Mouse (Mus musculus) hindbrain, embryonic 10.5 days (tissue): ENCODE measurements at regions not wholly inside any gene's neighbourhood (a gene's known extent, or its start where the extent isn't known, plus 50 kb on each side); places are given as distances from the start of the nearest gene placed in this dataset.
A peak's percentile ranks its signal among the peaks of the same experiment; 100 is the strongest.

Experiments used
- DNase-seq: peaks from one replicate; pipeline ENCODE4 v3.0.0-alpha.2; 2017; ENCODE audit warnings: low spot score
- H3K27ac ChIP-seq: fragments of 300-500 bp; sonication (generic); 2 replicates; pipeline ENCODE4 v1.5.1; 2016; ENCODE audit warnings: mild to moderate bottlenecking, moderate library complexity
- H3K27me3 ChIP-seq: fragments of 300-500 bp; sonication (generic); 2 replicates; pipeline ENCODE4 v1.6.1; 2016; ENCODE audit warnings: mild to moderate bottlenecking; ENCODE audit not compliant: poor library complexity, insufficient read depth, severe bottlenecking
- H3K36me3 ChIP-seq: fragments of 300-500 bp; sonication (generic); 2 replicates; pipeline ENCODE4 v1.6.1; 2016; ENCODE audit warnings: mild to moderate bottlenecking, moderate library complexity
- H3K4me1 ChIP-seq: fragments of 300-500 bp; sonication (generic); replicated peaks from 2 replicates; pipeline ENCODE4 v1.6.1; 2016; ENCODE audit warnings: mild to moderate bottlenecking
- H3K4me3 ChIP-seq: fragments of 300-500 bp; sonication (generic); 2 replicates; pipeline ENCODE4 v1.5.1; 2016; ENCODE audit warnings: mild to moderate bottlenecking, moderate library complexity
- H3K9me3 ChIP-seq: fragments of 300-500 bp; sonication (generic); 2 replicates; pipeline ENCODE4 v1.6.1; 2016; ENCODE audit warnings: mild to moderate bottlenecking, moderate library complexity
- WGBS: fragments of 180-500 bp; shearing (Covaris S2); methylation state at CpG from one replicate; pipeline ENCODE4 v1.1.7; 2016; 5-methylcytosine and 5-hydroxymethylcytosine counted together

DNA sequence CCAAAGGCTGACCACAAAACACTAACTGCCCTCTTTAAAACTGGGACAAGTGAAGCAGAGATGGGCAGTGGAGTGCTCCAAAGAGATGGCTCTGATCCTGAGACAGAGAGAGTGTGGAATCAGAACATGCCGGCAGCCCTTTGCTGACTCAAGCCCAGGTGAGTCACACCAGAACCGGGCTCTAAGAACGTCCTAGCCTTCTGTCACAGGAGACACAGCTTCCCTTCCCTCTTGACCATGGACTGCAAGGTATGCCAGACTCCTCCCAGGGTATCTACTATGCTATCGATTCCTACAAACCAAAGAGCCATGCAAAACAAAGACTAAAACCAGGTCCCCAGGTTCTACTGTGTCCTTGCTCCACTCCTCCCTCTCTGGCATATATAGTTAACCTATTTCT is 98.0 kb downstream of the Dhx15 start:
- no peak for DNase-seq
- Histone ChIP-seq H3K9me3 (no peaks in the 10 kb centered on the region), H3K4me1 (no peaks in the 10 kb centered on the region), H3K4me3 (no peak overlapping the region), H3K27ac (no peak overlapping the region), H3K36me3 (no peaks in the 10 kb centered on the region), H3K27me3 (no peaks in the 10 kb centered on the region)
- 91% methylated on average over 4 of the region's 4 CpGs for WGBS

DNA sequence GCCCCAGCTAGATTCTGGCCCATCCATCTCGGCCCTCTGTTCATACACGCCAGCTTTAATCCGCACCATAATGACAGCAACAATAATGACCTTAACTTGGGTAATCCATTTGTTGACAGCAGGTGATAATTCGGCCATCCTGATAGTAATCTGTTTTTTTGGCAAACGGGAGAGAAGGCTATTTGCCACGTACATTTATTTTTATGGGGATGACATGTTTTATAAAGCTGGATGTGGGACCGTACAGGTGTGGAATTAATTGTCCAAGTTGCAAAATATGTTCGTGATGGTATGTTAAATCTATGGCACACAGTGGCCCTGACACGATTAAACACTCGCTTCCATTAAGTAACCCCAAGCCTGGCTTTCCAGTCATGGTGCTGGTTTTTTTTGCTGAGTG is 102.2 kb downstream of the Dhx15 start:
- H3K4me1 ChIP-seq: no peaks in the 10 kb centered on the region

DNA sequence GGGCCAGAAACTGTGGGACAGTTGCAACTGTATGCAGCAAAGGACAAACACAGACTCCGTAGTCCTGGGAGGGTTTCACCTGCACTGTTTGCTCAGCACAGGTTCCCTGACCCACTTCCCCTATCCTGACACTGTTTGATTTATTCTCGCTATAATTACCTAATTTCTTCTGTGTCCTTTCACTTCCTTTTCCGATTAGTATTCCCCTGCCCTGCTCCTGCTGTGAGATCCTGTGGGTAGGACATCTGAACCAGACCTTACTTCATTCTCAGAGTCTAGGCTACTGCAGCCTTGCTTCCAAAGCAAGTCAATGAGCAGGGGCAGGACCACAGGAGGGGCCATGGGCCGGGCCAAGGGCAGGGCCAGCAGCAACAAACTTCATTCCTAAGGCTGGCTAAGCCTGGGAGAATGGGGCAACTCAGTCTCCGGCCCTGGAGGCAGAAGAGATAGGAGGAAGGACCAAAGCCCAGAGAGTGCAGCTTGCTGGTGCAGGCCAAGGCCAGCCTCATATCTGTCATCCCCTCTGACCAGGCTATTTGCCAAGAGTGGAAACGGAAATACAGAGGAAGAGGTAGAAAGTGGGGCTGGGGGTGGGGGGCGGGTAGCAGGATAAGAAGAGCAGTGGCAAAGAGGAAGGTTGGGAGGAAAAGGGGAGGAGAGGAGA is 103.4 kb downstream of the Dhx15 start:
- 55% methylated on average over 7 of the region's 7 CpGs for WGBS
- H3K27me3 ChIP-seq: no peaks in the 10 kb centered on the region
- no peak overlapping the region for H3K27ac ChIP-seq
- no peak overlapping the region for H3K4me3 ChIP-seq
- H3K9me3 ChIP-seq: no peaks in the 10 kb centered on the region
- no peaks in the 10 kb centered on the region for H3K36me3 ChIP-seq
- no peak for DNase-seq
- no peaks in the 10 kb centered on the region for H3K4me1 ChIP-seq

More for the DNA sequence above, 102.2 kb downstream of the Dhx15 start:
- 88% methylated on average over 10 of the region's 10 CpGs for WGBS
- Histone ChIP-seq H3K4me3 (no peak overlapping the region), H3K27me3 (no peaks in the 10 kb centered on the region), H3K27ac (no peak overlapping the region), H3K36me3 (no peaks in the 10 kb centered on the region), H3K9me3 (no peaks in the 10 kb centered on the region)
- no peak for DNase-seq

DNA sequence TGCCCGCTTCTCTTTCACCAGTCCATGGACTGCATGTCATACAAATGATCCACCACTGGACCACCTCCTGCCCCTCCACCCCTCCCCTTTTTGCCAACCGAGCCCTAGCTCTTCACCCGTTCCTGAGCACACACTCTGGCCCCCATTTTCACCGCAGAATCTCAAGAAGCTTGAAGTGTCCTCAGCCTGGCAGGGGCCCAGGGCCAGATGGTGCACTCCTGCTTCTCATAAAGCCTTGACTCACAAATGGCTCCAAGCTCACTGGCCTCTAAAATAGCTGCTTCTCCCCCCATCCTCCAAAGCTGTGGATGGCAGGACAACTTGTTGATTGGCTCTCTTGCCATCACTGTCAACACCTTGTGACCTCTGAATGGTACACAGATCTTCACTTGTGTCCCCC is 110.0 kb downstream of the Dhx15 start:
- Histone ChIP-seq H3K27me3 (no peaks in the 10 kb centered on the region), H3K4me3 (no peak overlapping the region), H3K27ac (no peak overlapping the region), H3K9me3 (no peaks in the 10 kb centered on the region), H3K4me1 (no peaks in the 10 kb centered on the region), H3K36me3 (no peaks in the 10 kb centered on the region)
- WGBS: 83% methylated on average over 4 of the region's 4 CpGs
- DNase-seq: no peak

DNA sequence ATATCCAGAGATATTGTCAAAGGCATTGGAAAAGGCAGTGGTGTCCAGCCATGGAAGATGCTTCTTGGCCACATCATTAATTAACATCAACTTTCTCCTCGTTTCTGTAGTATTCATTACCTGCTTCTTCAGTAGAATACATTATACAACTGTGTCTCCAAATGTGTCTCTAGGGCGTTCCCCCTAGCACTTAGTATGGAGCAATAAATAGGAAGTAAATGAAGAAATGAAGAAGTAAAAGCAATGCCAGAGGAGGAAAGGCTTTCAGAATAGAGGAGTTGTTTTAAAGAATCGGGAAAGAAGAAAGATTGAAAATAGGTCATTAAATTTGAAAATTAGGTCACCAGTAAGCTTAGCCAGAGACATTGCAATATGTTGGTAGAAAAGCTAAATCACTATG is 112.6 kb downstream of the Dhx15 start:
- Histone ChIP-seq H3K9me3 (no peaks in the 10 kb centered on the region), H3K4me1 (no peaks in the 10 kb centered on the region), H3K27me3 (no peaks in the 10 kb centered on the region), H3K36me3 (no peaks in the 10 kb centered on the region), H3K4me3 (no peak overlapping the region), H3K27ac (no peak overlapping the region)
- 91% methylated on average over 3 of the region's 3 CpGs for WGBS
- DNase-seq: no peak

DNA sequence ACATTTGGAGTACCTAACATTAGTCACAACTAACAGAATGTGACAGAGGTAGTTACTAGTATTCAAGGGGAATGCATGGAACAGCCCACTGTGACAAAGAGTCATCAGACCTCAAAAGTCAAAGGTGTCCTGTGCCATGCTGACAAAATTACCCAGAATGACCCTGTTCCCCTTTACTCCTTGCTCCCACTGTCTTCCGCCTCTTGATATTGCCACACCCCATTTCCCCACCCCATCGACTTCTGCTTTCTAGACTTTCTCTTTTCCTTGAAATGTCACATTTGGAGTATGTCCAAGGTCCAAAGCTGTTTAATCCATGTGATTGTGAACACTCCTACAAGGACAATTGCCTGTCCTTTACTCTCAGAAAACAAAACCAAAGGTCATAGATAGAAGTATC is 115.2 kb downstream of the Dhx15 start:
- 90% methylated on average over 2 of the region's 2 CpGs for WGBS
- Histone ChIP-seq H3K27me3 (no peaks in the 10 kb centered on the region), H3K9me3 (no peaks in the 10 kb centered on the region), H3K4me1 (no peaks in the 10 kb centered on the region), H3K4me3 (no peak overlapping the region), H3K36me3 (no peaks in the 10 kb centered on the region), H3K27ac (no peak overlapping the region)
- DNase-seq: no peak

DNA sequence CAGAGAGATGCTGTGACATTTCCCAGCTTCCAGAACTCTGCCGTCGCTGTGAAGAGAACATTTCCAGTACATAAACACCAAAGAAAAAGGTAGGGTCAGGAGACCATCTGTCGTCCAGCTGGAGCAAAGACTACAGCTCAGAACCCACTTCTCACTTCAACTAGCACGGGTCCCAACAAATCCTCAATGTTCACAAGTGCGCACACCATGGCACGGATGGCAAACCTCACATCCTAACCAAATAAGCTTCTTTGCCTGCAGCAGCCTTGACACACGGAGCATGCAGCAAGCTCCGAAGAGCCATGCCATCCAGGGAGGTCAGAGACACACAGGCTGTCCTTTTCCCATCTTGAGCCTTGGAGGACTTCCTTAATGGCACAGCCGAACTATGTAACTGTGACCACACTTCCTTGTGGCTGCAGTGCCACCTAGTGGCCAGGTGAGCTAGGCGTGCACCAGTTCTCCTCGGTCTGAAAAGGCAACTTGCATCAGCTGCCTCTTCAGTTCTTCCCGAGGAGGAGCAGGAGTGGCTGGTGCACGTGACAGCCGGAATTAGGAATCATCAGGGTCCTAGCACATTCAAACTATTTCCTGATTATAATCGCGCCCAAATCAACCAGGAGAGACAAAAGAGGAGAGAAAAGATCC is 125.4 kb downstream of the Dhx15 start:
- no peaks in the 10 kb centered on the region for H3K36me3 ChIP-seq
- H3K4me3 ChIP-seq: no peak overlapping the region
- peak; percentile 85 for DNase-seq
- WGBS: 38% methylated on average over 16 of the region's 16 CpGs
- no peaks in the 10 kb centered on the region for H3K9me3 ChIP-seq
- no peaks in the 10 kb centered on the region for H3K4me1 ChIP-seq
- no peaks in the 10 kb centered on the region for H3K27me3 ChIP-seq
- H3K27ac ChIP-seq: no peak overlapping the region

DNA sequence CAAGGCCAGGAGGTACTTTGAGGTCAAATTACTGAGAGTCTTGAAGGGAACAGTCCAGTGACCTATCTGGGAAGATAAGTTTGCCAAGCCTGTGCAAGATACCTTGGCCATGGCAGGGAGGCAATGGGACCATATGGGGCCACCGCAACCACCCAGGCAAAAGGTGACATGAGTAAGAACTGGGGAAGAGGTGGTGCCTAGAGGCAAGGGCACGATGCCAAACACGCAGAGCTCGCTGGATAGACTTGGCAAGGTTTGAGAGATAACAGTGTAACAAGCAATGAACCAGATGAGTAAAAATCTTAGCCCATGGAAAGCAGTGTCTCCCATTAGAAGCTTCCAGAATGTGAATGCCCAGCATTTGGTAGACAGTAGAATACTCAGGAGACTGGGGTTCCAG is 128.1 kb downstream of the Dhx15 start:
- no peaks in the 10 kb centered on the region for H3K27me3 ChIP-seq
- no peak for DNase-seq
- no peaks in the 10 kb centered on the region for H3K36me3 ChIP-seq
- no peak overlapping the region for H3K4me3 ChIP-seq
- 94% methylated on average over 4 of the region's 4 CpGs for WGBS
- no peak overlapping the region for H3K27ac ChIP-seq
- no peaks in the 10 kb centered on the region for H3K4me1 ChIP-seq
- H3K9me3 ChIP-seq: no peaks in the 10 kb centered on the region

DNA sequence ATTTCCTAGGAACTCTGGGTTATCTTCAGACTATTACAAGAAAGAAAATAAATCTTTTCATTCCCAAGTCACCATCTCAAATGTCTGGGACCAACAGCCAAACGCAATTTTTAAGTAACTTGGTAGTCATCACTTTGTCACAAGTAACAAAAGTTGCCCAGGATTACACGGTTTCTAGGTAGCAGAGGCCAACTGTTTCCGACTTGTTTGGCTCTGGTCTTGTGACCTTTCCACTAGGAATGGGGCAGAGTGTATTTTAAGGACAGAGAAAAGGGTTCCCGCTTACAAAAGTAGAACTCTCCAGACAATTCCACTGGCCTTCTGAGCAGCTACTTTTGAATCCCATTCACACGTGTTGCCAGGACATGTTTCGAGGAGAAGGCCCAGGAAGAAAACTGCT is 129.1 kb downstream of the Dhx15 start:
- Histone ChIP-seq H3K36me3 (no peaks in the 10 kb centered on the region), H3K27ac (no peak overlapping the region), H3K4me3 (no peak overlapping the region), H3K27me3 (no peaks in the 10 kb centered on the region), H3K4me1 (no peaks in the 10 kb centered on the region), H3K9me3 (no peaks in the 10 kb centered on the region)
- no peak for DNase-seq
- WGBS: 78% methylated on average over 6 of the region's 6 CpGs

DNA sequence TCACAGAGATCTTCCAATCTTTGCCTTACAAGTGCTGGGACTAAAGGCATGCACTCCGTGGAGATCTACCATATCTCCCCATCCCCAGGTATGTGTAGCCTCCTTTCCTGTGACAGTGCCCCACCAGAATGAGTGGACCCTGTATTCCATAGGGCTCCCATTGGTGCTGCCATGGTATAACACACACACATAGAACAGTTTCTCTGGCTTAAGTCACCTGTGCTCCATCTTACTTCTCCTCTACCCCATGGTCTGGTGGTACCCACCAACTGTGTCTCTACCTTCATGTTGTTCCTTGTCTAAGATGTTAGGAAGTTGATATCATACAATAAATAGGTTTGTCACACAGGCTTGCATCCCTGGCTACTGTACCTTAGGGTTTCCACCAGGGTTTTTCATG is 133.1 kb downstream of the Dhx15 start:
- no peaks in the 10 kb centered on the region for H3K9me3 ChIP-seq
- H3K36me3 ChIP-seq: no peaks in the 10 kb centered on the region
- no peak for DNase-seq
- no peaks in the 10 kb centered on the region for H3K4me1 ChIP-seq
- no peak overlapping the region for H3K27ac ChIP-seq
- WGBS: 94% methylated on average over 1 of the region's 1 CpGs
- no peak overlapping the region for H3K4me3 ChIP-seq
- H3K27me3 ChIP-seq: no peaks in the 10 kb centered on the region

DNA sequence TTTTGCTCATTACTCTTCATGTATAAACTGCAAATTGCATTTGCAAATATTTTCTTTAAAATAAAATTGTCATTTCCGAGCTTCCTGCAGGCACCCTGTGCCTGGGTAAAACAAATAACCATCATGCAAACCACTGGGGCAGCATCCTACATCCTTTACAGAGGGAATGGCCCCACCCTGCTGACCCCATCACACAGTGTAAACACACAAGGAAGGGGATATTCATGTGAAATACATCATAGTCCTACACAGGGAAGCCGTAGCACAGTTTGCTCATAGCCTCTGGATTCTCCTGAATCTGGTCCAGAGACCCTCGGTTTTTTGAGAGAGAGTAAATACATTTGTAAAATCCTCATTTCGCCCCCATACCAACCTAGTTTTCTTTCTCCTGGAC is 138.2 kb downstream of the Dhx15 start:
- DNase-seq: no peak
- 80% methylated on average over 4 of the region's 4 CpGs for WGBS
- no peaks in the 10 kb centered on the region for H3K9me3 ChIP-seq
- H3K4me1 ChIP-seq: no peaks in the 10 kb centered on the region
- no peak overlapping the region for H3K27ac ChIP-seq
- H3K4me3 ChIP-seq: no peak overlapping the region
- no peaks in the 10 kb centered on the region for H3K27me3 ChIP-seq
- H3K36me3 ChIP-seq: no peaks in the 10 kb centered on the region

DNA sequence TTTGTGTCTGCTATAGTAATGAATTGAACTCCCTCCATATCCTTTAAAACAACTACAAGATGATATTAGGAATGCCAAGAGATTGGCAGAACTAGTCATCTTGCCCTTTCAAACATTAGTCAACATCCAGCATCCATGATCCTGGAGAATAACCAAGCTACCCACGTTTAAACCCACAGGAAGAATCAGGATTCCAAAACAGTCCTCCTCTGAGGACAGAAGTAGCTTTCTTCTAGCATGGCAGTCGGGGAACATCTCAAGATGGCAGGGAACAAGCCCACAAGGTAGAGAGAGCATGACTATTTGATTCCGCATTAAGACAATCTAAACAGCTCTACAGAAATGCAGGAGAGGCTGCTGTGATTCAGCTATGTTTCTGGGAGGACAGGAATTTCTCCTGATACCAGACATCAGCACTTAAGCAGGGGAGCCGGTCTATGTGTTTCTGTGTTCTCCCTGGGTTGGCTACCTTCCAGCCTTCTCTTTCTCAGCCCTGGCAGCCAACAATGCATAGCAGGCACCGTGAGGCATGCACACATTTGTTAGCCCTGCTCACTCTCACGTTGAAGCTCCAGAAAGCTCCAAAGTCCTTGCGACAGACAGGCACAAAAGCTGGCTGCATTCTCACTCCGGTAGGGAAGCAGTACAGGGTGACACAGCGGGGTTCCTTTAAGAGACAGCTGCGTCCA is 138.8 kb downstream of the Dhx15 start:
- WGBS: 64% methylated on average over 10 of the region's 10 CpGs
- DNase-seq: no peak
- Histone ChIP-seq H3K36me3 (no peaks in the 10 kb centered on the region), H3K27ac (no peak overlapping the region), H3K4me3 (no peak overlapping the region), H3K4me1 (no peaks in the 10 kb centered on the region), H3K27me3 (no peaks in the 10 kb centered on the region), H3K9me3 (no peaks in the 10 kb centered on the region)

DNA sequence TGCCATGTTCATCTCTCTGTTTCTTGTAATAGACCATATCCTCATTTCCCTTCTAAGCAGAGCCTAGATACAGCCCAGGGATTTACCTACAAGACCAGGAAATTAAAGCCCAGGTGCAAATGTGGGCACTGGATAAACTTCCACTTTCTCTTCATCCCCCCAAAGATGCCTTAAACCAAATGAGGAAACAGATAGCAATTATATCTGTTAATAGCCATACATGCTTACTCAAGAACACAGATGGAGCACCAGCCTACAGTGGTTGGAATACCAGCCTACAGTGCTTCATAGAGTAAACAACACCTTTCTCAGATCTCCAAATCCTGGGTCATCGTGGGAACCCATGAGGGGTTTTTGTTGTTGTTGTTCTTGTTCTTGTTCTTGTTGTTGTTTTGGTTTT is 141.5 kb downstream of the Dhx15 start:
- no peak overlapping the region for H3K4me3 ChIP-seq
- WGBS: 85% methylated on average over 1 of the region's 1 CpGs
- no peaks in the 10 kb centered on the region for H3K9me3 ChIP-seq
- no peak for DNase-seq
- no peak overlapping the region for H3K27ac ChIP-seq
- H3K27me3 ChIP-seq: no peaks in the 10 kb centered on the region
- H3K36me3 ChIP-seq: no peaks in the 10 kb centered on the region
- H3K4me1 ChIP-seq: no peaks in the 10 kb centered on the region
